Mouse (Mus musculus) heart, postnatal 0 days (tissue): ENCODE measurements around the gene Thrb. TPM values are rescaled to one million over a fixed set of nuclear protein-coding genes. Genes with fewer than 3 reads are reported as not detected.

Source experiments
- ATAC-seq: fragments of 200-750 bp; cut with Nextera tagmentation; 2 replicates; pipeline ENCODE4 v1.8.0; 2017; ENCODE audit warnings: low read depth, moderate number of reproducible peaks, moderate library complexity; ENCODE audit not compliant: insufficient read depth
- DNase-seq: peaks from one replicate; pipeline ENCODE4 v3.0.0-alpha.2; 2016; ENCODE audit warnings: low spot score
- H3K27ac ChIP-seq: fragments of 300-500 bp; sonication (generic); 2 replicates; pipeline ENCODE4 v1.5.1; 2014; ENCODE audit warnings: low read depth, mild to moderate bottlenecking
- H3K27me3 ChIP-seq: fragments of 300-500 bp; sonication (generic); 2 replicates; pipeline ENCODE4 v1.6.1; 2014; ENCODE audit warnings: low read length, mixed read lengths; ENCODE audit not compliant: control insufficient read depth, insufficient read depth
- H3K36me3 ChIP-seq: fragments of 300-500 bp; sonication (generic); replicated peaks from 2 replicates; pipeline ENCODE4 v1.6.1; 2014; ENCODE audit warnings: low read length, mixed read lengths; ENCODE audit not compliant: control insufficient read depth, insufficient read depth
- H3K4me1 ChIP-seq: fragments of 300-500 bp; sonication (generic); 2 replicates; pipeline ENCODE4 v1.6.1; 2014; ENCODE audit warnings: antibody characterized with exemption; ENCODE audit not compliant: control insufficient read depth, insufficient read depth
- H3K4me2 ChIP-seq: fragments of 300-500 bp; sonication (generic); 2 replicates; pipeline ENCODE4 v1.6.1; 2014; ENCODE audit warnings: low read depth, mild to moderate bottlenecking, low read length, moderate library complexity
- H3K4me3 ChIP-seq: fragments of 300-500 bp; sonication (generic); 2 replicates; pipeline ENCODE4 v1.5.1; 2014; ENCODE audit warnings: low read depth, low read length
- H3K9ac ChIP-seq: fragments of 300-500 bp; sonication (generic); replicated peaks from 2 replicates; pipeline ENCODE4 v1.6.1; 2014; ENCODE audit warnings: low read depth, low read length, mixed read lengths
- H3K9me3 ChIP-seq: fragments of 300-500 bp; sonication (generic); replicated peaks from 2 replicates; pipeline ENCODE4 v1.6.1; 2016; ENCODE audit warnings: low read length; ENCODE audit not compliant: control insufficient read depth
- CTCF ChIP-seq: IDR thresholded peaks from 2 replicates; pipeline ENCODE4 v1.5.1; 2016; ENCODE audit warnings: antibody characterized with exemption, control low read depth, low read depth
- EP300 ChIP-seq: IDR thresholded peaks from 2 replicates; pipeline ENCODE4 v1.6.1; 2016; ENCODE audit warnings: antibody characterized with exemption, low read depth
- WGBS: fragments of 180-500 bp; shearing (Covaris S2); extraction: QIAGEN DNeasy Blood & Tissue Kit; methylation state at CpG from one replicate; pipeline ENCODE4 v1.1.7; 2014; 5-methylcytosine and 5-hydroxymethylcytosine counted together
- polyA plus RNA-seq: library from polyadenylated mRNA; unstranded; fragments of >200 nt; fragmentation: Nextera tagmentation; extraction: Ambion mirVana; gene quantifications from 2 replicates; pipeline ENCODE4 v1.2.1, GENCODE M21; 2015
- total RNA-seq: library from RNA; depleted of rRNA; stranded (reverse); fragments of >200 nt; gene quantifications from 2 replicates; pipeline ENCODE4 v1.2.3, GENCODE M21; 2014; ENCODE audit warnings: low replicate concordance

Thrb gene
- total and polyA plus RNA-seq, 2 experiments from 2014 or later = 0.90 to 1.0 TPM

GRCm38 (mm10) chr14:17903121-17903520 lies 243.1 kb downstream of the Thrb start:
- no peak for ATAC-seq
- Histone ChIP-seq H3K27ac (no peak overlapping the region), H3K36me3 (no peaks in the 10 kb centered on the region), H3K4me3 (no peak overlapping the region), H3K4me2 (no peak overlapping the region), H3K9me3 (no peaks in the 10 kb centered on the region), H3K27me3 (no peaks in the 10 kb centered on the region), H3K4me1 (no peaks in the 10 kb centered on the region), H3K9ac (no peak overlapping the region)
- no peak for DNase-seq
- WGBS = 59% methylated on average over 2 of the region's 2 CpGs
- TF ChIP-seq EP300 = no peak
- TF ChIP-seq CTCF = no peak

GRCm38 (mm10) chr14:17904554-17904953 lies 244.5 kb downstream of the Thrb start:
- Histone ChIP-seq H3K27me3 (no peaks in the 10 kb centered on the region), H3K4me2 (no peak overlapping the region), H3K36me3 (no peaks in the 10 kb centered on the region), H3K9ac (no peak overlapping the region), H3K27ac (no peak overlapping the region), H3K9me3 (no peaks in the 10 kb centered on the region), H3K4me3 (no peak overlapping the region), H3K4me1 (no peaks in the 10 kb centered on the region)
- ATAC-seq (no peak), DNase-seq (no peak)
- TF ChIP-seq CTCF (peak; percentile 36), EP300 (no peak)
- WGBS = 64% methylated on average over 1 of the region's 1 CpGs

GRCm38 (mm10) chr14:17905627-17906026 lies 245.6 kb downstream of the Thrb start:
- WGBS = 36% methylated on average over 3 of the region's 3 CpGs

GRCm38 (mm10) chr14:17906931-17907330 lies 246.9 kb downstream of the Thrb start:
- no peaks in the 10 kb centered on the region for H3K9me3 ChIP-seq
- no peaks in the 10 kb centered on the region for H3K4me1 ChIP-seq
- no peak overlapping the region for H3K9ac ChIP-seq
- no peaks in the 10 kb centered on the region for H3K27me3 ChIP-seq
- no peak overlapping the region for H3K4me3 ChIP-seq
- DNase-seq = no peak
- H3K27ac ChIP-seq = no peak overlapping the region
- TF ChIP-seq EP300 (no peak), CTCF (no peak)
- no peak overlapping the region for H3K4me2 ChIP-seq
- no peaks in the 10 kb centered on the region for H3K36me3 ChIP-seq
- 57% methylated on average over 4 of the region's 4 CpGs for WGBS
- no peak for ATAC-seq

More at GRCm38 (mm10) chr14:17905627-17906026, 245.6 kb downstream of the Thrb start:
- Histone ChIP-seq H3K4me2 (no peak overlapping the region), H3K9me3 (no peaks in the 10 kb centered on the region), H3K36me3 (no peaks in the 10 kb centered on the region), H3K27me3 (no peaks in the 10 kb centered on the region), H3K9ac (no peak overlapping the region), H3K27ac (no peak overlapping the region), H3K4me3 (no peak overlapping the region), H3K4me1 (no peaks in the 10 kb centered on the region)
- TF ChIP-seq EP300 (no peak), CTCF (no peak)
- ATAC-seq = no peak
- DNase-seq = no peak

GRCm38 (mm10) chr14:17911157-17911556 lies 251.1 kb downstream of the Thrb start:
- no peak overlapping the region for H3K27ac ChIP-seq
- no peak overlapping the region for H3K9ac ChIP-seq
- ATAC-seq (no peak), DNase-seq (no peak)
- H3K4me1 ChIP-seq = no peaks in the 10 kb centered on the region
- H3K9me3 ChIP-seq = no peaks in the 10 kb centered on the region
- H3K4me2 ChIP-seq = no peak overlapping the region
- H3K36me3 ChIP-seq = no peaks in the 10 kb centered on the region
- WGBS = 78% methylated on average over 3 of the region's 3 CpGs
- TF ChIP-seq EP300 (no peak), CTCF (no peak)
- no peaks in the 10 kb centered on the region for H3K27me3 ChIP-seq
- H3K4me3 ChIP-seq = no peak overlapping the region

GRCm38 (mm10) chr14:17912573-17913207 lies 252.6 kb downstream of the Thrb start:
- Histone ChIP-seq H3K27ac (no peak overlapping the region), H3K4me2 (no peak overlapping the region), H3K36me3 (no peaks in the 10 kb centered on the region), H3K4me3 (no peak overlapping the region), H3K9ac (no peak overlapping the region), H3K4me1 (no peaks in the 10 kb centered on the region), H3K9me3 (no peaks in the 10 kb centered on the region), H3K27me3 (no peaks in the 10 kb centered on the region)
- 54% methylated on average over 6 of the region's 6 CpGs for WGBS
- ATAC-seq (no peak), DNase-seq (no peak)
- TF ChIP-seq CTCF = no peak
- TF ChIP-seq EP300 = no peak
